Mouse (Mus musculus): ENCODE measurements around the gene Haus2.

The Haus2 gene

DNA sequence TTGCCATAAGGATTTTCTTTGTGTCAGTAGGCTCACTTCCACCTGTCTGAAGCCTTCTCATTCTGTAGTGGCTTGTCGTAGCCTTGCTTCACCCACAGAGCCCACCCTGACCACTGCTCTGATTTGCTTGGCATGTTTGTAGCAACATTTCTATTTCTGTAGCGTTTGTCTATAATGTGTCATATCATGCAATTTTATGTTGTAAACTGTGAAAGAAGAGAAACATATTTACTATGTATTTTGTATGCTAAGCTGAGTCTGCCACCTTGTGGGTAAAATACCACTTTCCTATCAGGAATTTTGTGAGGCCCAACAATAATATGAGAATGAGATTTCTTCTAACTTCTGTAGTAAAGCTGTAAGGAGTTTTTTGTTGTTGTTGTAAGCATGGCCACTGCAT is 61.1 kb downstream of the Haus2 start:
- DNase-seq (ENCODE audit: low spot score), result no peak
